Comparison of ENCODE assay signal across 10 mouse cellular contexts in the genomic region with DNA sequence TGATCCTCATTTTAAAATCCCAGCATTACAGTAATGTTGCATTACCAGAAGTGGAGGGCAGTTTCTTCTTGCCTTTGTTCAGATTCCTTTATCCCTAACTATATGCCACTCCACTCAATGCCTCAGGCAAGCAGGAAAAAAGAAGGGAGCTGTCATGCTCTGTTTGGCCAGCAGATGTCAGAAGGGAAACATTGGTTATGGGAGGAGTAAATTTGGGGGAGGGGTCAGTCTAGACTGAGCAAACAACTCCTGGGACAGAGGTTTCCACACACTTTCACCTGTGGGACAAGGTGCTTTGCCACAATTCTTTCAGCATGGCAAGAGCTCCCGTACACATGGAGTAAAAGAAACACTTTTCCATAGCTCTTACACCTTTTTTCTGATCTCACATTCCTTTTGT. TPM values are rescaled to one million over a fixed set of nuclear protein-coding genes. Genes with fewer than 3 reads are reported as not detected.
A peak's percentile ranks its signal among the peaks of the same experiment; 100 is the strongest.
DNase-seq lines count a peak whose midpoint lies in the region; ATAC-seq and TF ChIP-seq lines count a peak whose summit lies in the region.
"Had no signal": no experiment of that assay in that cellular context is flagged by ENCODE, and none has a peak within 500 bp of the region (broad histone marks: within the 10 kb centered on the region; RNA-seq: fewer than 3 reads in every experiment).

No protein-coding gene starts in this region.

- no peak for ATAC-seq in lung, embryonic 14.5 days (ENCODE audit: insufficient read depth)

- DNase-seq in heart, postnatal 4 days: peak; percentile 20
- DNase-seq in heart, adult 9 months (ENCODE audit: low spot score in 2 of 2): no peak
- peak; percentile 40 for DNase-seq in embryo, embryonic 10 days (ENCODE audit: low spot score)
- peak; percentile 53 for DNase-seq in lung, embryonic 14.5 days
- no peak for DNase-seq in gastrocnemius, postnatal 4 days (ENCODE audit: low spot score in 2 of 2)
- no peak for DNase-seq in spleen, adult 18-20 months
- no peak for DNase-seq in layer of hippocampus, adult 11-12 months (ENCODE audit: low spot score)

- no peaks in the 10 kb centered on the region for H3K4me1 ChIP-seq in E14TG2a.4 (replicated peaks; ENCODE audit: low read depth, low read length)
- H3K4me1 ChIP-seq in lung, embryonic 14.5 days (ENCODE audit: insufficient read depth): no peaks in the 10 kb centered on the region
- H3K4me1 ChIP-seq: limb, embryonic 12.5 days had no signal

- H3K27ac ChIP-seq in lung, embryonic 14.5 days (ENCODE audit: low read depth): no peak overlapping the region
- H3K27ac ChIP-seq: limb, embryonic 12.5 days had no signal

- no peaks in the 10 kb centered on the region for H3K36me3 ChIP-seq in E14TG2a.4 (ENCODE audit: insufficient read depth, low read length)
- no peaks in the 10 kb centered on the region for H3K36me3 ChIP-seq in lung, embryonic 14.5 days (ENCODE audit: insufficient read depth)
- H3K36me3 ChIP-seq: limb, embryonic 12.5 days had no signal

- no peak overlapping the region for H3K4me2 ChIP-seq in lung, embryonic 14.5 days
- H3K4me2 ChIP-seq: limb, embryonic 12.5 days had no signal

- peak; percentile 67 for TF ChIP-seq CTCF in E14TG2a.4 (conservative IDR thresholded peaks at IDR 0.05; ENCODE audit: low read length)
- TF ChIP-seq CTCF in lung, embryonic 14.5 days (IDR thresholded peaks at IDR 0.05; ENCODE audit: low read depth): peak; percentile 58

- no peak overlapping the region for H3K4me3 ChIP-seq in E14TG2a.4 (replicated peaks; ENCODE audit: low read length)
- no peak overlapping the region for H3K4me3 ChIP-seq in lung, embryonic 14.5 days (ENCODE audit: low read depth, low read length)
- H3K4me3 ChIP-seq: limb, embryonic 12.5 days had no signal

- no peak overlapping the region for H3K9ac ChIP-seq in lung, embryonic 14.5 days
- H3K9ac ChIP-seq: limb, embryonic 12.5 days had no signal

- 54% methylated on average over 1 of the region's 1 CpGs for WGBS in lung, embryonic 14.5 days

- H3K27me3 ChIP-seq in E14TG2a.4 (ENCODE audit: insufficient read depth, low read length): no peaks in the 10 kb centered on the region
- no peaks in the 10 kb centered on the region for H3K27me3 ChIP-seq in lung, embryonic 14.5 days (ENCODE audit: insufficient read depth, low read length)
- H3K27me3 ChIP-seq: limb, embryonic 12.5 days had no signal

- H3K9me3 ChIP-seq in E14TG2a.4 (ENCODE audit: low read length): no peaks in the 10 kb centered on the region
- no peaks in the 10 kb centered on the region for H3K9me3 ChIP-seq in lung, embryonic 14.5 days (ENCODE audit: low read depth, low read length)
- H3K9me3 ChIP-seq: limb, embryonic 12.5 days had no signal

RNA-seq across cellular contexts. Expression of a gene that starts 16.2 kb away (rescaled TPM):
- total RNA-seq in heart, postnatal 4 days (2021): not detected
- polyA plus RNA-seq in lung, embryonic 14.5 days (2014; fragmentation: Nextera tagmentation; extraction: Ambion mirVana): not detected in 2 replicates
- total RNA-seq in gastrocnemius, postnatal 4 days (2021): not detected
- polyA plus RNA-seq: heart, embryonic 14.5 days; limb, embryonic 12.5 days had no signal

RNA-seq across cellular contexts. Expression of a gene that starts 27.5 kb away (rescaled TPM):
- not detected for total RNA-seq in heart, postnatal 4 days (2021)
- polyA plus RNA-seq in lung, embryonic 14.5 days (2014; fragmentation: Nextera tagmentation; extraction: Ambion mirVana): not detected in 2 replicates
- total RNA-seq in gastrocnemius, postnatal 4 days (2021): not detected
- polyA plus RNA-seq: heart, embryonic 14.5 days; limb, embryonic 12.5 days had no signal

RNA-seq across cellular contexts. Expression of a gene that starts 41.0 kb away (rescaled TPM):
- total RNA-seq in heart, postnatal 4 days (2021): not detected
- not detected in 2 replicates for polyA plus RNA-seq in lung, embryonic 14.5 days (2014; fragmentation: Nextera tagmentation; extraction: Ambion mirVana)
- total RNA-seq in gastrocnemius, postnatal 4 days (2021): not detected
- polyA plus RNA-seq: heart, embryonic 14.5 days; limb, embryonic 12.5 days had no signal

Comparison
In these comparisons a context has a peak if more than half of its experiments do, and no peak if none do; other contexts are left out.
1. DNase-seq: peak in heart, postnatal 4 days (single experiment), embryo, embryonic 10 days (single experiment) and lung, embryonic 14.5 days (single experiment); none in heart, adult 9 months (0 of 2), gastrocnemius, postnatal 4 days (0 of 2), spleen, adult 18-20 months (0 of 2) and layer of hippocampus, adult 11-12 months (single experiment).